Mouse (Mus musculus): ENCODE results near the gene Olfr104-ps.

Gene Olfr104-ps

DNA sequence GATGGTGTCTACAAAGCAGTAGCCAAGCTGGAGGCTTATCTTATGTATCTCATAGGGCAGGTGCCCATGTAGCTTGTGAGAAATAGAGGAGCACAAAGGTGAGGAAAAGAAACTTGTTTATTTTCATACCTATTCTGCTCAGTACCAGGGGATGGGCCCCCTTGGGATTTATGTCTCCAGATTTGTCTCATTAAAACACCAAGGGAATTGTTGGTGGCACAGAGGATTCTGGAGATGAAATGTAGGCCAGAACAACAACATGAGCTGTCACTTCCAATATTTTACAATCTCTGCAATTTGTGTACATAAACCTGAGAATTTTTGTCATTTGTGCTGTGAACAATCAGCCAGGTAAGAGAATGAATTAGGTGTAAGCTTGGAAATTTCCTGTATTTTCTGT is at the start of gene Olfr104-ps:
Gene Olfr104-ps (plus strand): TSS at position 301 of the 400 bp plus-strand sequence.
- DNase-seq: no peak

DNA sequence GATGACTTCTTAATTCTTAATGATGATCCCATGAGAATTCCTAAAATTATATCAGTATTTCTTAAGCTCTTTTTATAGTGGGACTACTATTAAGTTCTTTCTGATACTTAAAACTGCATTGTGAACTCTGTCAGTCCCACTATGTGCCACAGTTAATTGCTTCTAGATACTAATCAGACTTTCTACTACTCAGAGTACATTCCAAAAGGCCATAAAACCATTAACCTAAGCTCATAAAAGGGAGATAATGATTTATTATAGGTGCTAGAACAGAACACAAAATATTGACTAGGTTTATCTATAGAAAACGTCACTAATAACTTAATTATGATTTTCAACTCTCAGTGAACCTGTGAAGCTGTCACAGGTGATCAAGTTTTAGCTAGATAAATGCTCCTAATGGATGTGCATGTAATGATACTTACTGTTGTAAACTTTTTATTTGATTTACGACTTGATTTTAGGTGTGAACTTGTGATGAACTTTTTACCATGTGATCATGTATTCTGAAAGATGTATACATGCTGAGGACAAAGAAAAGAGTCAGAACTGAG is 49.2 kb upstream of the Olfr104-ps start:
- no peak for DNase-seq

GRCm38 (mm10) chr17:37316954-37317353 is 42.4 kb upstream of the Olfr104-ps start, which contains the start of gene Olfr102:
Gene Olfr102 (minus strand): TSS chr17:37317054.
- DNase-seq: no peak

DNA sequence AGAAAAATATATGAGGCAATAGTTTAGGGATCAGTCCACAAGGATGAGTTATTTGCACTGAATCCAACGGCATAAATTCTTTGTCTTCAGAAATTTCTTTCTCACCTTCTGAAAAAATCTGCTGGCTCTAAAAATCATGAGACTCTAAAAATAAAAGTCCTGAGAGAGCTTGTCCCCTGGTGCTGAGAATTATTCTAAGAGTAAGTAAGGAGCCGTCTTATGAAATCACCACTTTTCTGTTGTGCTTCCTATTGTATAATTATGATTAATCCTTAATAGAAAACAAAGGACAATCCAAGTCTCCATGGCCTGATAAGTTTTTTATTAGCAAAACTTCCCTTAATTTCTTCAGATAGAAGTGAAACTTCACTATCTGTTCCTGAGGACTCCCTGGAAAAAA is 19.8 kb upstream of the Olfr104-ps start, which contains the start of gene Olfr103:
Gene Olfr103 (minus strand): TSS at position 101 of the 400 bp plus-strand sequence.
- DNase-seq: no peak

GRCm38 (mm10) chr17:37378733-37379132 is 19.4 kb downstream of the Olfr104-ps start, which contains the start of gene Olfr105-ps:
Gene Olfr105-ps (plus strand): TSS chr17:37379033.
- no peak for DNase-seq

- DNase-seq: no peak
Measured at GRCm38 (mm10) chr17:37390093-37390492, 30.7 kb downstream of the Olfr104-ps start, which contains the start of gene Olfr106-ps. Gene Olfr106-ps (plus strand): TSS chr17:37390393.

DNA sequence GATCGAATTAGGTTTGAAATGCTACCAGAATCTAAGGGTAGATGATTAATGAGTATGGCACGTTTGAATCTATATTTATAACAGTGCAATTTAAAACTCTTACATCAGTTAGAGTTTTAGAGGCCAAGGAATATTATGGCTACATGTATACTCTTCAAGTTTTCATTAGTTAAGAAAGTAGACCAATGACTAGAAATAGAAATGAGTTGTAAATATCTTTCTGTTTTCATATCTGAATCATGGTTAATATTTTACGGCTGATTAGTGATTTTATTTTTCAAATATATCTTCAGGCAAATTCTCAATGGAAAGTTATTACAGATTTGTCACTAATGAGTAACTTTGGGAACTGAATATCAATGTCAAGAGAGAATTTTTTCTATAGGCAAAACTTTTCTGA is 39.5 kb downstream of the Olfr104-ps start, which contains the start of gene Olfr107:
Gene Olfr107 (plus strand): TSS at position 301 of the 400 bp plus-strand sequence.
- DNase-seq: no peak

- DNase-seq: no peak
Measured at GRCm38 (mm10) chr17:37413380-37413779, 54.0 kb downstream of the Olfr104-ps start.
